Mouse (Mus musculus) cerebellum, adult 2 months (tissue): Measurements from ENCODE around the gene Peli2.

ENCODE experiments used
- CTCF ChIP-seq: fragments of 200-500 bp; IDR thresholded peaks from 2 replicates; pipeline ENCODE4 v1.5.1; 2011; ENCODE audit warnings: low read depth, mild to moderate bottlenecking, control low read depth, low read length, moderate library complexity, borderline replicate concordance; ENCODE audit not compliant: insufficient read depth
- POLR2A ChIP-seq: fragments of 200-500 bp; IDR thresholded peaks from 2 replicates; pipeline ENCODE4 v1.6.1; 2011; ENCODE audit warnings: low read length, control low read depth, borderline replicate concordance; ENCODE audit not compliant: insufficient read depth

DNA sequence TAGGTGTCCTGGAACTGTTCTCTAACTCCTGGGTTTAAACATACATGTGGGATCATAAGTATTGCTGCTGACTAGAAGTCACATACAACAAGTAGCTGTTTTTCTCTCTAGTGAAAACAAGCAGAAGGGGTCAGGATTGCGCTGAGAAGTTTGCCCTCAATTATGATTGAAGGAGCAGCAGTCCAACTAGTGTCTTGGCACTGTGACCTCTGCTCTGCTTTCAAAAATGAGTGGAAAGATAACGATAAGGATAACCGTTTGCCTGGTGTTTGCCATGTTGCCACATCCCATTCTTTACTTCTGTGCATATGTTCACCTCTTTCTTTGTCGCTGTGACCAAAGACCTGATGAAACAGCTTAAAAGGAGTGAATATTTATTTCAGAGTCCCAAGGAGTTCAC, 167.0 kb downstream of the Peli2 start:
- no peak for TF ChIP-seq CTCF
- no peak for TF ChIP-seq POLR2A
